Mouse (Mus musculus) heart, postnatal 0 days (tissue): ENCODE results near the gene Hhex. TPM values are rescaled to one million over a fixed set of nuclear protein-coding genes. Genes with fewer than 3 reads are reported as not detected.

ENCODE experiments used
- ATAC-seq: fragments of 200-750 bp; cut with Nextera tagmentation; 2 replicates; pipeline ENCODE4 v1.8.0; 2017; ENCODE audit warnings: low read depth, moderate number of reproducible peaks, moderate library complexity; ENCODE audit not compliant: insufficient read depth
- DNase-seq: peaks from one replicate; pipeline ENCODE4 v3.0.0-alpha.2; 2016; ENCODE audit warnings: low spot score
- H3K27ac ChIP-seq: fragments of 300-500 bp; sonication (generic); 2 replicates; pipeline ENCODE4 v1.5.1; 2014; ENCODE audit warnings: low read depth, mild to moderate bottlenecking
- H3K27me3 ChIP-seq: fragments of 300-500 bp; sonication (generic); 2 replicates; pipeline ENCODE4 v1.6.1; 2014; ENCODE audit warnings: low read length, mixed read lengths; ENCODE audit not compliant: control insufficient read depth, insufficient read depth
- H3K36me3 ChIP-seq: fragments of 300-500 bp; sonication (generic); replicated peaks from 2 replicates; pipeline ENCODE4 v1.6.1; 2014; ENCODE audit warnings: low read length, mixed read lengths; ENCODE audit not compliant: control insufficient read depth, insufficient read depth
- H3K4me1 ChIP-seq: fragments of 300-500 bp; sonication (generic); 2 replicates; pipeline ENCODE4 v1.6.1; 2014; ENCODE audit warnings: antibody characterized with exemption; ENCODE audit not compliant: control insufficient read depth, insufficient read depth
- H3K4me2 ChIP-seq: fragments of 300-500 bp; sonication (generic); 2 replicates; pipeline ENCODE4 v1.6.1; 2014; ENCODE audit warnings: low read depth, mild to moderate bottlenecking, low read length, moderate library complexity
- H3K4me3 ChIP-seq: fragments of 300-500 bp; sonication (generic); 2 replicates; pipeline ENCODE4 v1.5.1; 2014; ENCODE audit warnings: low read depth, low read length
- H3K9ac ChIP-seq: fragments of 300-500 bp; sonication (generic); replicated peaks from 2 replicates; pipeline ENCODE4 v1.6.1; 2014; ENCODE audit warnings: low read depth, low read length, mixed read lengths
- H3K9me3 ChIP-seq: fragments of 300-500 bp; sonication (generic); replicated peaks from 2 replicates; pipeline ENCODE4 v1.6.1; 2016; ENCODE audit warnings: low read length; ENCODE audit not compliant: control insufficient read depth
- CTCF ChIP-seq: IDR thresholded peaks from 2 replicates; pipeline ENCODE4 v1.5.1; 2016; ENCODE audit warnings: antibody characterized with exemption, control low read depth, low read depth
- EP300 ChIP-seq: IDR thresholded peaks from 2 replicates; pipeline ENCODE4 v1.6.1; 2016; ENCODE audit warnings: antibody characterized with exemption, low read depth
- WGBS: fragments of 180-500 bp; shearing (Covaris S2); extraction: QIAGEN DNeasy Blood & Tissue Kit; methylation state at CpG from one replicate; pipeline ENCODE4 v1.1.7; 2014; 5-methylcytosine and 5-hydroxymethylcytosine counted together
- polyA plus RNA-seq: library from polyadenylated mRNA; unstranded; fragments of >200 nt; fragmentation: Nextera tagmentation; extraction: Ambion mirVana; gene quantifications from 2 replicates; pipeline ENCODE4 v1.2.1, GENCODE M21; 2015
- total RNA-seq: library from RNA; depleted of rRNA; stranded (reverse); fragments of >200 nt; gene quantifications from 2 replicates; pipeline ENCODE4 v1.2.3, GENCODE M21; 2014; ENCODE audit warnings: low replicate concordance

Hhex gene
- total and polyA plus RNA-seq, 2 experiments from 2014 or later: 5.2 to 10.0 TPM

DNA sequence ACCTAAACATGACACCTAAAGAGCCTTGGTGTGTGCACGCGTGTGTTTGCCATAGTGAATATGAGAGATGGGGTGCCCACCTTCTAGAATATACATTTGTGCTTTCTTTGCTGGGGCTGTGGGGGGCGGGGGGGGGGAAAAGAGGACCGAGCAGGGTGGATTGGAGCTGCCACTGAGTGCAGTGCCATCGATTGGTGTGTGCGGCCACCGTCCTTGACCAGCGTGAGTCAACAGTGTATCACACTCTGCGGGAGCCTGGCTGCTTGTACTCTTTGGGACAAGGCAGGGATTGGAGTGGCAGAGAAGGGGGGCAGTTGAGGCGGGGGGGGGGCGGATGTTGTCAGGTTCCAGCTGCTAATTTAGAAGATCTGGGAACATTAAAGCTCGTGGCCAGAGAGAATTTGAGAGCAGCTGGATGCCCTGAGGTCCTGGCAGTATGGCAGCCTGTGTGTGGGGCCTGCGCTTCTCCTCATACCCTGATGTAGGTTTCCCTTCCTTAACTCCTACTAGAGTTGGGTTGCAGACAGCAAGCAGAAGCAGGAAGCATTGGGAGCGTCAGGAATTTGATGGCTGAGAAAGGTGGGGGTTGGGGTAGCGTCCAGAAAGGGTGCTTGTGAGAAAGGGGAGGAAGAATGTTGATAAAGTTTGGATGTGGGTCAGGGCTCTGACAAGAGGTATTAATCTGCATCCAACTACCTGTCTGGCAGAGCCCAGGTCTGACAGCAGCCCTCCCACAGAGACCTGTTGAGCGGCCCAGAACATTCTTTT is 6.3 kb downstream of the Hhex start:
- no peak overlapping the region for H3K27ac ChIP-seq
- H3K4me2 ChIP-seq: no peak overlapping the region
- 65% methylated on average over 16 of the region's 16 CpGs for WGBS
- H3K9ac ChIP-seq: no peak overlapping the region
- no peak for TF ChIP-seq EP300
- no peak for TF ChIP-seq CTCF
- H3K27me3 ChIP-seq: peaks cover 36% of the 10 kb centered on the region
- H3K4me1 ChIP-seq: peaks cover 4% of the 10 kb centered on the region; the same call in 1 of the 2 replicates
- no peaks in the 10 kb centered on the region for H3K36me3 ChIP-seq
- H3K9me3 ChIP-seq: no peaks in the 10 kb centered on the region
- ATAC-seq: no peak
- DNase-seq: no peak
- H3K4me3 ChIP-seq: no peak overlapping the region

GRCm38 (mm10) chr19:37442524-37443286 is 8.1 kb downstream of the Hhex start:
- Histone ChIP-seq H3K27ac (no peak overlapping the region), H3K4me2 (no peak overlapping the region), H3K36me3 (no peaks in the 10 kb centered on the region), H3K4me3 (no peak overlapping the region), H3K9ac (no peak overlapping the region), H3K27me3 (peaks cover 18% of the 10 kb centered on the region), H3K4me1 (peaks cover 4% of the 10 kb centered on the region; the same call in 1 of the 2 replicates), H3K9me3 (no peaks in the 10 kb centered on the region)
- TF ChIP-seq CTCF: no peak
- TF ChIP-seq EP300: no peak
- no peak for ATAC-seq
- WGBS: 62% methylated on average over 10 of the region's 10 CpGs
- DNase-seq: no peak

DNA sequence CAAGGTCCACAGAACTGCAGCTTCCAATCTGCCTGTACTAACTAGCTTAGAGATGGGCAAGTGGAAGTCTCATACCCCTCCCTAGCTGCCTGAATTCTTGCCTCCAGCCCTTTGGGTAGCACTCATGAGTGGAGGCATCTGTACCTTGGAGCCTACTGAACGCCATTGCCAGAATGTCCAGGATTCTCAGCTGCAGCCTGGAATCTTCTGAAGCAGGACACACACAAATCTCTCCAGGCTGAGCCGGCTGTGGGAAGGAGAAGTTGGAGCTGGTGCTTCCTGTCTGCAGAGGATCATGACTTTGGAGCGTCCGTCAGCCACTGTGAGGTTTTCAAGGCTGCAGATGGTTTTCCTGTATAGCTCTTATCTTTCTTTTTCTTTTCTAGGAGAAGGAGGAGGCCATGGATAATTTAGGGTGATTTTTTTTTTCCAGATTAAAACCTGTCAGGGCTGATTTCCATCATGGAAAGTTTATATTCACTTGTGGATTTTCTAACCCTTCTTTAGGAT is 9.1 kb downstream of the Hhex start:
- ATAC-seq (no peak), DNase-seq (no peak)
- Histone ChIP-seq H3K4me1 (peaks cover 4% of the 10 kb centered on the region; the same call in 1 of the 2 replicates), H3K9ac (no peak overlapping the region), H3K4me2 (no peak overlapping the region), H3K4me3 (no peak overlapping the region), H3K27me3 (peaks cover 12% of the 10 kb centered on the region), H3K36me3 (no peaks in the 10 kb centered on the region), H3K27ac (no peak overlapping the region), H3K9me3 (no peaks in the 10 kb centered on the region)
- TF ChIP-seq EP300 (no peak), CTCF (no peak)
- 23% methylated on average over 4 of the region's 4 CpGs for WGBS

- no peak overlapping the region for H3K27ac ChIP-seq
- H3K9ac ChIP-seq: no peak overlapping the region
- H3K4me1 ChIP-seq: peaks cover 4% of the 10 kb centered on the region; the same call in 1 of the 2 replicates
- H3K27me3 ChIP-seq: no peaks in the 10 kb centered on the region
- H3K4me2 ChIP-seq: no peak overlapping the region
- H3K9me3 ChIP-seq: no peaks in the 10 kb centered on the region
- 51% methylated on average over 5 of the region's 5 CpGs for WGBS
- no peaks in the 10 kb centered on the region for H3K36me3 ChIP-seq
- DNase-seq (no peak), ATAC-seq (no peak)
- no peak for TF ChIP-seq EP300
- no peak for TF ChIP-seq CTCF
- no peak overlapping the region for H3K4me3 ChIP-seq
These were observed 13.6 kb downstream of the Hhex start for GRCm38 (mm10) chr19:37448212-37448611.

GRCm38 (mm10) chr19:37449246-37449645 is 14.6 kb downstream of the Hhex start:
- no peak overlapping the region for H3K27ac ChIP-seq
- H3K4me3 ChIP-seq: no peak overlapping the region
- WGBS: 87% methylated on average over 3 of the region's 3 CpGs
- no peak overlapping the region for H3K4me2 ChIP-seq
- no peaks in the 10 kb centered on the region for H3K9me3 ChIP-seq
- DNase-seq: no peak
- no peak overlapping the region for H3K9ac ChIP-seq
- H3K27me3 ChIP-seq: no peaks in the 10 kb centered on the region
- no peaks in the 10 kb centered on the region for H3K4me1 ChIP-seq
- TF ChIP-seq EP300 (no peak), CTCF (no peak)
- no peaks in the 10 kb centered on the region for H3K36me3 ChIP-seq
- ATAC-seq: no peak
